Mouse (Mus musculus) thymus, adult 2 months (tissue): Measurements from ENCODE around the gene Cebpe.

ENCODE experiments used
- CTCF ChIP-seq: fragments of 200-500 bp; IDR thresholded peaks from 2 replicates; pipeline ENCODE4 v1.5.1; 2012; ENCODE audit warnings: mild to moderate bottlenecking, control low read depth, low read length, moderate library complexity, borderline replicate concordance; ENCODE audit not compliant: control insufficient read depth, poor library complexity, insufficient read depth; ENCODE audit errors: extremely low read depth
- POLR2A ChIP-seq: fragments of 200-500 bp; IDR thresholded peaks from 2 replicates; pipeline ENCODE4 v1.6.1; 2012; ENCODE audit warnings: mild to moderate bottlenecking, low read length, control low read depth, moderate library complexity; ENCODE audit not compliant: control insufficient read depth, poor library complexity, insufficient read depth; ENCODE audit errors: extremely low read depth

DNA sequence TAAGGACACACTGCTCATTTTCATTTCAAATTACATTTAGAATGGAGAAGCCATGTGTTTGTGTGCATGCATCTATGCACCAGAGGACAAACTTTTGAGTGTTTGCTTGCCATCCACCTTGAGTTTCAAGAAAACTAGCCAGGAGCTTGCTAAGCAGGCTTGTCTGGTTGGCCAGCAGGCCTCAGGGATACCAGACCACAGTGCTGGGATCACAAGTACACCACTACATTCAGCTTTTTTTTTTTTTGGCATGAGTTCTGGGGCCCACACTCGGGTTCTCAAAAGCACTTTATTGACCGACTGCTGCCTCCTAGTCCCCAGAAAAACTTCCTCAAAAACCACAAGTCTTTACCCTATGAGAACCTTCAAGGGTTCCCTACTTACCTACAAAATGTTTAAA, 37.7 kb downstream of the Cebpe start:
- TF ChIP-seq CTCF (no peak), POLR2A (no peak)
